Mouse (Mus musculus) embryonic facial prominence, embryonic 14.5 days (tissue): ENCODE results near the gene Myo1c. TPM values are rescaled to one million over a fixed set of nuclear protein-coding genes. Genes with fewer than 3 reads are reported as not detected.

Source experiments
- ATAC-seq: fragments of 200-750 bp; cut with Nextera tagmentation; 2 replicates; pipeline ENCODE4 v1.8.0; 2017; ENCODE audit warnings: low read depth, moderate number of reproducible peaks, moderate TSS enrichment
- DNase-seq: peaks from one replicate; pipeline ENCODE4 v3.0.0-alpha.2; 2015; ENCODE audit warnings: low spot score
- H3K27ac ChIP-seq: fragments of 300-500 bp; sonication (generic); replicated peaks from 2 replicates; pipeline ENCODE4 v1.5.1; 2014; ENCODE audit warnings: low read depth, mild to moderate bottlenecking, low read length, moderate library complexity
- H3K27me3 ChIP-seq: fragments of 300-500 bp; sonication (generic); replicated peaks from 2 replicates; pipeline ENCODE4 v1.6.1; 2014; ENCODE audit warnings: low read length; ENCODE audit not compliant: control insufficient read depth, insufficient read depth
- H3K36me3 ChIP-seq: fragments of 300-500 bp; sonication (generic); 2 replicates; pipeline ENCODE4 v1.6.1; 2014; ENCODE audit warnings: low read length, mixed read lengths; ENCODE audit not compliant: control insufficient read depth, insufficient read depth
- H3K4me1 ChIP-seq: fragments of 300-500 bp; sonication (generic); 2 replicates; pipeline ENCODE4 v1.6.1; 2014; ENCODE audit warnings: antibody characterized with exemption, low read length; ENCODE audit not compliant: control insufficient read depth, insufficient read depth
- H3K4me2 ChIP-seq: fragments of 300-500 bp; sonication (generic); 2 replicates; pipeline ENCODE4 v1.6.1; 2014; ENCODE audit warnings: low read depth, mild to moderate bottlenecking, low read length, moderate library complexity, mixed read lengths
- H3K4me3 ChIP-seq: fragments of 300-500 bp; sonication (generic); 2 replicates; pipeline ENCODE4 v1.5.1; 2014; ENCODE audit warnings: low read depth, mild to moderate bottlenecking, low read length
- H3K9ac ChIP-seq: fragments of 300-500 bp; sonication (generic); 2 replicates; pipeline ENCODE4 v1.6.1; 2014; ENCODE audit warnings: low read depth, mild to moderate bottlenecking, low read length, moderate library complexity, mixed read lengths
- H3K9me3 ChIP-seq: fragments of 300-500 bp; sonication (generic); 2 replicates; pipeline ENCODE4 v1.6.1; 2016; ENCODE audit warnings: low read length; ENCODE audit not compliant: control insufficient read depth
- WGBS: fragments of 180-500 bp; shearing (Covaris S2); extraction: QIAGEN DNeasy Blood & Tissue Kit; methylation state at CpG from one replicate; pipeline ENCODE4 v1.1.7; 2014; 5-methylcytosine and 5-hydroxymethylcytosine counted together
- polyA plus RNA-seq: library from polyadenylated mRNA; unstranded; fragments of >200 nt; fragmentation: Nextera tagmentation; extraction: Ambion mirVana; gene quantifications from 2 replicates; pipeline ENCODE4 v1.2.1, GENCODE M21; 2014

Myo1c gene
- polyA plus RNA-seq, 1 experiment from 2014 or later: 49.7 TPM

GRCm38 (mm10) chr11:75634801-75635200 lies 15.5 kb upstream of the Myo1c start:
- ATAC-seq (no peak), DNase-seq (no peak)
- H3K9ac ChIP-seq: no peak overlapping the region
- WGBS: 70% methylated on average over 3 of the region's 3 CpGs
- H3K9me3 ChIP-seq: no peaks in the 10 kb centered on the region
- no peaks in the 10 kb centered on the region for H3K27me3 ChIP-seq
- H3K4me2 ChIP-seq: no peak overlapping the region
- no peak overlapping the region for H3K4me3 ChIP-seq
- no peak overlapping the region for H3K27ac ChIP-seq
- H3K4me1 ChIP-seq: 0 out of 2 replicates have a peak, but pooled peaks cover 13% of the 10 kb centered on the region
- peaks cover 28% of the 10 kb centered on the region for H3K36me3 ChIP-seq

- Histone ChIP-seq H3K4me2 (no peak overlapping the region), H3K9me3 (no peaks in the 10 kb centered on the region), H3K27me3 (no peaks in the 10 kb centered on the region), H3K27ac (no peak overlapping the region), H3K36me3 (peaks cover 28% of the 10 kb centered on the region), H3K4me1 (0 out of 2 replicates have a peak, but pooled peaks cover 9% of the 10 kb centered on the region), H3K4me3 (no peak overlapping the region), H3K9ac (no peak overlapping the region)
- DNase-seq (no peak), ATAC-seq (no peak)
- WGBS: 52% methylated on average over 11 of the region's 11 CpGs
Measured at GRCm38 (mm10) chr11:75635315-75635714, 15.0 kb upstream of the Myo1c start.

DNA sequence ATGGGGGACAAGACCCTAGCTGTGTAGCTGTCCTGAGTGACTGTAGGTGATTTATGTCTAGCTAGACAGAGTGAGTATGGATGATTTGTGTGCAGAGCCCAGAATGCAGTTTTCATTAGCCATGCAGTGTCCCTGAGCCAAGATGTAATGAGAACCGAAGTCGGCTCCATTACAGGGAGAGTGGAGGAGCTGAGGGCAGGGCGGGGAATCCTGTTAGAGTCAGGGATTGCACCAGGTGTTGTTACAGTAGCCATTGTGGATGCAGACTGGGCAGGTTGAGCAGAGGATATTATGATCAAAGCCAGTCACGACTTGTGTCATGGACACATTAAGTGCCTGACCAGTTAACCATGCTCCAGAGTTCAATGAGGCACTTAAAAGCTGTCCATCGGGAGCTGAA lies 7.0 kb upstream of the Myo1c start:
- H3K4me1 ChIP-seq: no peaks in the 10 kb centered on the region
- no peak for DNase-seq
- peaks cover 9% of the 10 kb centered on the region; the same call in 1 of the 2 replicates for H3K36me3 ChIP-seq
- no peaks in the 10 kb centered on the region for H3K9me3 ChIP-seq
- H3K27ac ChIP-seq: no peak overlapping the region
- no peak overlapping the region for H3K4me3 ChIP-seq
- no peaks in the 10 kb centered on the region for H3K27me3 ChIP-seq
- 73% methylated on average over 5 of the region's 5 CpGs for WGBS
- ATAC-seq: no peak
- H3K4me2 ChIP-seq: no peak overlapping the region
- no peak overlapping the region for H3K9ac ChIP-seq

DNA sequence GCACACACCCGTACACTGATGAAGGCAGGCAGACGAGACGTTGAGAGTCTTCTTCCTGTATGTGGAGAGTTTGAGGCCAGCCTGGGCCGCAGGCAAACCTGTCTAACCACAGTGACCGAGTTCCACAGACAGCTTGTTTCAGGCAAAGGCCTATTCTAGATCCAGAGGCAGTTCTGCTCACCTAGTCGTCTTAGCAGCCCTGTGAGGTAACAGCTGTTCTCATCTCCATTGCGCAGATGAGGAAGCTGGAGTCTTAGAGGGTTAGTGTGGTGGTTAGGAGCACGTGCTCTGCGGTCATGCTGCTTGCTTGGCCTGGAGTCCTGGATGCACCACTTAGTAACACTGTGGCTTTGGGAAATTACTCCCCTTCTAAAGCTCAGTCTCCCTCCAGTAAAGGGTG lies 5.6 kb upstream of the Myo1c start:
- Histone ChIP-seq H3K9ac (no peak overlapping the region), H3K27me3 (no peaks in the 10 kb centered on the region), H3K4me1 (no peaks in the 10 kb centered on the region), H3K9me3 (no peaks in the 10 kb centered on the region), H3K4me2 (no peak overlapping the region), H3K4me3 (no peak overlapping the region), H3K36me3 (peaks cover 5% of the 10 kb centered on the region; the same call in 1 of the 2 replicates), H3K27ac (no peak overlapping the region)
- no peak for DNase-seq
- ATAC-seq: no peak
- 82% methylated on average over 9 of the region's 9 CpGs for WGBS

DNA sequence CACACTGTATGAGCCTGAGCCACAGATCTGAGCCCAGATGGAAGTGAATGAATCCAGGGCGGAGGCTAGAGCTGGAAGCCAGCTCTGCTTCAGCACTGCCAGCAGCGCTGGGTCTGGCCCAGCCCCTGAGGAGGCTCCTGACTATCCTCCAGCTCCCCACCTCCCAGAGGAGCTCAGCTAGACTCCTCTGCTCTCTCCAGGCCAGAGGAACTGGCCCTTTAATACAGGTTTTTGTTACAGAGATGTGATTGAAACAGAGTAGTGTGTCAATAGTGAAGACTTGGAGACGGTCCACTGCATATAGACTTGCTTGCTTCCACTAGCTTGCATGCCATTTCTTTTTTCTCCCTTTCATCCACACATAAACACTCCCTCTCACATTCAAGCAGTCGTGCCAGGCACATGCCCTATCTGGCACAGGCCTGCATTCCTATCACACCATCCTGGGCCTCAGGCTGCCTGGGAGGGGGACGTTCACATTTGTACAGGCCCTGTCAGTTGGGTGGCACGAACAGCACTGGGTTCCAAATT lies 2.6 kb upstream of the Myo1c start:
- 0 out of 2 replicates have a peak, but pooled peaks cover 5% of the 10 kb centered on the region for H3K36me3 ChIP-seq
- 67% methylated on average over 6 of the region's 6 CpGs for WGBS
- no peak for ATAC-seq
- peaks cover 8% of the 10 kb centered on the region; the same call in 1 of the 2 replicates for H3K27me3 ChIP-seq
- H3K4me1 ChIP-seq: peaks cover 11% of the 10 kb centered on the region; the same call in 1 of the 2 replicates
- no peak overlapping the region for H3K9ac ChIP-seq
- H3K4me2 ChIP-seq: no peak overlapping the region
- no peak overlapping the region for H3K27ac ChIP-seq
- no peak overlapping the region for H3K4me3 ChIP-seq
- H3K9me3 ChIP-seq: no peaks in the 10 kb centered on the region
- DNase-seq: no peak

GRCm38 (mm10) chr11:75649155-75649561 lies 1.1 kb upstream of the Myo1c start:
- Histone ChIP-seq H3K27me3 (peaks cover 8% of the 10 kb centered on the region; the same call in 1 of the 2 replicates), H3K4me2 (no peak overlapping the region), H3K9me3 (no peaks in the 10 kb centered on the region), H3K9ac (no peak overlapping the region), H3K27ac (0 out of 2 replicates have a peak overlapping the region, but pooled peaks have one; percentile 2), H3K4me1 (peaks cover 21% of the 10 kb centered on the region), H3K4me3 (no peak overlapping the region), H3K36me3 (0 out of 2 replicates have a peak, but pooled peaks cover 2% of the 10 kb centered on the region)
- 71% methylated on average over 4 of the region's 4 CpGs for WGBS
- ATAC-seq (no peak), DNase-seq (no peak)

GRCm38 (mm10) chr11:75650958-75651425 lies 688 bp downstream of the Myo1c start:
- peak overlapping the region; percentile 77; the same call in 1 of the 2 replicates for H3K27ac ChIP-seq
- peaks cover 29% of the 10 kb centered on the region for H3K4me1 ChIP-seq
- ATAC-seq (no peak), DNase-seq (no peak)
- H3K9me3 ChIP-seq: no peaks in the 10 kb centered on the region
- H3K9ac ChIP-seq: peak overlapping the region; percentile 80
- no peaks in the 10 kb centered on the region for H3K36me3 ChIP-seq
- H3K27me3 ChIP-seq: peaks cover 8% of the 10 kb centered on the region; the same call in 1 of the 2 replicates
- 57% methylated on average over 10 of the region's 13 CpGs for WGBS
- peak overlapping the region; percentile 90 for H3K4me2 ChIP-seq
- peak overlapping the region; percentile 68 for H3K4me3 ChIP-seq

DNA sequence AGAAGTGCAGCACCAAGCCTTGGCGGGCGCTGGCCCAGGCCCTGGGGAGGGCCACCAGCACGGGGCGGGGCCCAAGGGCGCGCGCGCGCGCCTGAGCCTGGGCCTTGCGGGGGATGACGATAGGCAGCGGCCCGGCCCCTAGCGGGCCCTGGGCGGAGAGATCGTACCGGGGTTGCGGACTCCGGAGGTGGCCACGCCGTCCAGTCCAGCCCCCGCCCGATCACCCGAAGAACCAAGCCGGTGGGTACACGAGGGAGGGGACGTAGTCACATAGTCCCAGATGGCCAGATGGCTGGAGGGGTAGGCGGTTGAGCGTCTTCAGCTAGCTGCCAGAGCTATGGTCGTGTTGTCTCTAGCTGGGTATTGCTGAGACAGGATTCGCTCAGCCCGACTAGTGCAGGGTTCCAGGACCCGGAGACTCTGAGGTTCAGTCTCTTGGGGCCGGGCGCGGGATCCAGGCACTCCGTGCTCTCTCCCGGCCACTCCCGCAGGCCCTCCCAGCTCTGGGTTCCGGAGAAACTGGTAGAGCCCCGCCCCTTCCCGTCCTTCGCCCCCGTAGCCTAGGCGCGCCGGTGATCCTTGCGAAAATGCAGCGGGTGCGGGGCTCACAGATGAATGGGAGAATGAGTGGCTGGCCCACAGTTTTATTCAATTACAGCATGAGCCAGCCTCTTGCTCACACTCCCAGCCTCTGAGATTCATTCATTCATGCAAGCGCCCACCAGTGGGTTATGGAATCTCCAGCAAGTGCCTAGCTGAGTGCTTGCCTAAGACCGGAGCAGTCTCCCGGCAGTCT lies 1.3 kb downstream of the Myo1c start:
- under 1% methylated on average over 30 of the region's 54 CpGs for WGBS
- H3K4me1 ChIP-seq: peaks cover 31% of the 10 kb centered on the region

More for the DNA sequence above, 1.3 kb downstream of the Myo1c start:
- H3K27ac ChIP-seq: peak overlapping the region; percentile 77
- peak overlapping the region; percentile 90 for H3K4me2 ChIP-seq
- DNase-seq (peak; percentile 76), ATAC-seq (peak; percentile 67)
- H3K36me3 ChIP-seq: no peaks in the 10 kb centered on the region
- H3K9ac ChIP-seq: peak overlapping the region; percentile 80
- peaks cover 8% of the 10 kb centered on the region; the same call in 1 of the 2 replicates for H3K27me3 ChIP-seq
- H3K9me3 ChIP-seq: no peaks in the 10 kb centered on the region
- peak overlapping the region; percentile 68 for H3K4me3 ChIP-seq
